Mouse (Mus musculus): ENCODE results near the gene Olfr1253. TPM values are rescaled to one million over a fixed set of nuclear protein-coding genes. Genes with fewer than 3 reads are reported as not detected.

The Olfr1253 gene
- not detected for total RNA-seq (2022)

- no peak for DNase-seq
Measured at GRCm38 (mm10) chr2:89756990-89757389, at the start of gene Olfr1253. Olfr1253 (minus strand) TSS chr2:89757090.

- DNase-seq = no peak
Measured at GRCm38 (mm10) chr2:89799583-89799982, 42.7 kb upstream of the Olfr1253 start.

GRCm38 (mm10) chr2:89793519-89793918, 36.6 kb upstream of the Olfr1253 start, which contains the start of gene Olfr1254:
Olfr1254 (minus strand) TSS chr2:89793619.
- DNase-seq = no peak

- DNase-seq = no peak
Measured at GRCm38 (mm10) chr2:89724912-89725311, 32.0 kb downstream of the Olfr1253 start, which contains the start of gene Olfr1252. Olfr1252 (minus strand) TSS chr2:89725012.

Other genes with a start within 250 kb of the Olfr1253 start
- gene Olfr1243, start 225.6 kb downstream of the Olfr1253 start, total RNA-seq (2022) = not detected
- not detected for gene Olfr1245, start 178.6 kb downstream of the Olfr1253 start, total RNA-seq (2022)
- gene Olfr1246, start 163.9 kb downstream of the Olfr1253 start, total RNA-seq (2022) = not detected
- gene Olfr1247, start 143.0 kb downstream of the Olfr1253 start, total RNA-seq (2022) = not detected
- not detected for gene Olfr1248, start 138.8 kb downstream of the Olfr1253 start, total RNA-seq (2022)
- not detected for gene Olfr1249, start 122.1 kb downstream of the Olfr1253 start, total RNA-seq (2022)
- under 1 TPM in 1 of 4 experiments, not detected in 3; 0.06 TPM for gene Olfr1250, start 95.6 kb downstream of the Olfr1253 start, total RNA-seq (2022)
- not detected for gene Olfr1251, start 85.2 kb downstream of the Olfr1253 start, total RNA-seq (2022)
- gene Olfr1252, start 32.1 kb downstream of the Olfr1253 start, total RNA-seq (2022) = not detected
- not detected for gene Olfr1254, start 36.5 kb upstream of the Olfr1253 start, total RNA-seq (2022)
- not detected for gene Olfr1255, start 55.0 kb upstream of the Olfr1253 start, total RNA-seq (2022)
- gene Olfr1256, start 84.5 kb upstream of the Olfr1253 start, total RNA-seq (2022) = not detected
- not detected for gene Olfr48, start 91.1 kb upstream of the Olfr1253 start, total RNA-seq (2022)
- gene Olfr1257, start 121.3 kb upstream of the Olfr1253 start, total RNA-seq (2022) = not detected
- not detected for gene Olfr1258, start 170.2 kb upstream of the Olfr1253 start, total RNA-seq (2022)
- gene Olfr1259, start 191.6 kb upstream of the Olfr1253 start, total RNA-seq (2022) = not detected
- not detected for gene Olfr1260, start 217.2 kb upstream of the Olfr1253 start, total RNA-seq (2022)
- gene Olfr1261, start 234.1 kb upstream of the Olfr1253 start, total RNA-seq (2022) = not detected
- gene Olfr1262, start 243.1 kb upstream of the Olfr1253 start, total RNA-seq (2022) = not detected